Mouse (Mus musculus): ENCODE results near the gene Med22. TPM values are rescaled to one million over a fixed set of nuclear protein-coding genes. Genes with fewer than 3 reads are reported as not detected.

Med22 gene
- polyA plus RNA-seq, 1 experiment from 2014 or later: 109 TPM

- Histone ChIP-seq H3K4me2 (ENCODE audit: low read depth, low read length) (peak overlapping the region; percentile 100), H3K9ac (replicated peaks; ENCODE audit: low read depth, low read length) (peak overlapping the region; percentile 90), H3K4me3 (ENCODE audit: low read depth, low read length) (peak overlapping the region; percentile 82), H3K27me3 (ENCODE audit: control insufficient read depth, insufficient read depth, low read length) (no peaks in the 10 kb centered on the region), H3K9me3 (ENCODE audit: control insufficient read depth, low read length) (no peaks in the 10 kb centered on the region), H3K36me3 (ENCODE audit: control insufficient read depth, insufficient read depth, low read length) (peaks cover 44% of the 10 kb centered on the region), H3K4me1 (ENCODE audit: control insufficient read depth, insufficient read depth, low read length) (peaks cover 26% of the 10 kb centered on the region), H3K27ac (ENCODE audit: low read depth, low read length) (peak overlapping the region; percentile 91)
- ATAC-seq (ENCODE audit: low read depth): peak; percentile 48
- WGBS: 1% methylated on average over 37 of the region's 37 CpGs
Measured at GRCm38 (mm10) chr2:26910994-26911765, 703 bp upstream of the Med22 start.

DNA sequence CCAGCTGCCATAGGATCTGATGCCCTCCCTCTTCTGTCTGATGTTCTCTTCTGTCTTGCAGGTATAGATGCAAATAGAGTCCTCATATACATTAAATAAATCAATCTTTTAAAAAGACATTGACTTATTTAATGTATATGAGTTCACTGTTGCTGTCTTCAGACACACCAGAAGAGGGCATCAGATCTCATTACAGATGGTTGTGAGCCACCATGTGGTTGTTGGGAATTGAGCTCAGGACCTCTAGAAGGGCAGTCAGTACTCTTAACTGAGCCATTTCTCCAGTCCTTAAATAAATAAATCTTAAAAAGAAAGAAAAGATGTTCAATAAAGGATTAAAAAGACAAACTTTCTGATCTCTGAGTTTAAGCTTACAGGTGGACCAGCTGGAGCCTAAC lies 1.1 kb downstream of the Med22 start:
- H3K27me3 ChIP-seq (ENCODE audit: control insufficient read depth, insufficient read depth, low read length): no peaks in the 10 kb centered on the region
- peaks cover 49% of the 10 kb centered on the region for H3K36me3 ChIP-seq (ENCODE audit: control insufficient read depth, insufficient read depth, low read length)
- peak overlapping the region; percentile 82 for H3K4me3 ChIP-seq (ENCODE audit: low read depth, low read length)
- H3K9ac ChIP-seq (replicated peaks; ENCODE audit: low read depth, low read length): peak overlapping the region; percentile 90
- H3K9me3 ChIP-seq (ENCODE audit: control insufficient read depth, low read length): no peaks in the 10 kb centered on the region
- H3K27ac ChIP-seq (ENCODE audit: low read depth, low read length): no peak overlapping the region
- no peak for ATAC-seq (ENCODE audit: low read depth)
- H3K4me1 ChIP-seq (ENCODE audit: control insufficient read depth, insufficient read depth, low read length): peaks cover 19% of the 10 kb centered on the region
- peak overlapping the region; percentile 69 for H3K4me2 ChIP-seq (ENCODE audit: low read depth, low read length)

DNA sequence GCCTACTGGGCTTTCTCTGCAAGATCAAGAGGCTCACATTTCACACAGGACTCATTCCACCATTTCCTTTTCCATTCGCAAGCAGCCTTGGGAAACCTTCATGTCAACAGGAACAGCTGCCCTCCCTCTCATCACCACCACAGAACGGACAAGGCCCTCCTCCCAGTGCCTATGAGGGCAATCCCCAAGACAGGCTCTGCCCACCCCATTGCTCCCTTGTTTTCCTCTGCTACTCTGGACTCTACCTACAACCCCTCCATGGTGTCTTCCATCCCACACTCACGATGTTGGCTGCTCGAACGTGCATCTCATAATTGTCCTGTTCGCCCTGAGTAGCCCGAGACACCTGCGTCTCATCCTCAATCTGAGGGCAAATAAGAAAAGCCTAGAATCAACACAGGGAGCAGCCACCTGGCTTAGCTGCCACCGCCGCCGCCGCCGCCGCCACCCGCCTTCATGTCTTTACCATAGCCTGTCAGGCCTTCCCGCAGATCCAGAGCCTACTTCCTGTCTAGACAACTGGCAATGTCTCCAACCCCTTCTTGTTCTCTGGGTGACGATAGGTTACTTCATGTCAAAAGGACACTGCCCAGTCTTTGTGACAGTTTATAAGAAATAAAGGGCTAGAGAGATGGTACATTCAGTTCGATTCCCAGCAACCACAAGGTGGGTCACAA lies 1.6 kb downstream of the Med22 start:
- Histone ChIP-seq H3K4me2 (ENCODE audit: low read depth, low read length) (peak overlapping the region; percentile 69), H3K9ac (replicated peaks; ENCODE audit: low read depth, low read length) (peak overlapping the region; percentile 29; the same call in 1 of the 2 replicates), H3K4me3 (ENCODE audit: low read depth, low read length) (peak overlapping the region; percentile 82; the same call in 1 of the 2 replicates), H3K4me1 (ENCODE audit: control insufficient read depth, insufficient read depth, low read length) (peaks cover 19% of the 10 kb centered on the region), H3K27me3 (ENCODE audit: control insufficient read depth, insufficient read depth, low read length) (no peaks in the 10 kb centered on the region), H3K36me3 (ENCODE audit: control insufficient read depth, insufficient read depth, low read length) (peaks cover 43% of the 10 kb centered on the region), H3K9me3 (ENCODE audit: control insufficient read depth, low read length) (no peaks in the 10 kb centered on the region), H3K27ac (ENCODE audit: low read depth, low read length) (no peak overlapping the region)
- WGBS: 92% methylated on average over 18 of the region's 18 CpGs
- no peak for ATAC-seq (ENCODE audit: low read depth)

GRCm38 (mm10) chr2:26907109-26907508 lies 3.4 kb downstream of the Med22 start:
- Histone ChIP-seq H3K4me2 (ENCODE audit: low read depth, low read length) (no peak overlapping the region), H3K27me3 (ENCODE audit: control insufficient read depth, insufficient read depth, low read length) (no peaks in the 10 kb centered on the region), H3K27ac (ENCODE audit: low read depth, low read length) (no peak overlapping the region), H3K9ac (replicated peaks; ENCODE audit: low read depth, low read length) (no peak overlapping the region), H3K4me1 (ENCODE audit: control insufficient read depth, insufficient read depth, low read length) (peaks cover 20% of the 10 kb centered on the region), H3K9me3 (ENCODE audit: control insufficient read depth, low read length) (no peaks in the 10 kb centered on the region), H3K36me3 (ENCODE audit: control insufficient read depth, insufficient read depth, low read length) (peaks cover 26% of the 10 kb centered on the region), H3K4me3 (ENCODE audit: low read depth, low read length) (no peak overlapping the region)
- ATAC-seq (ENCODE audit: low read depth): no peak
- 66% methylated on average over 4 of the region's 4 CpGs for WGBS

DNA sequence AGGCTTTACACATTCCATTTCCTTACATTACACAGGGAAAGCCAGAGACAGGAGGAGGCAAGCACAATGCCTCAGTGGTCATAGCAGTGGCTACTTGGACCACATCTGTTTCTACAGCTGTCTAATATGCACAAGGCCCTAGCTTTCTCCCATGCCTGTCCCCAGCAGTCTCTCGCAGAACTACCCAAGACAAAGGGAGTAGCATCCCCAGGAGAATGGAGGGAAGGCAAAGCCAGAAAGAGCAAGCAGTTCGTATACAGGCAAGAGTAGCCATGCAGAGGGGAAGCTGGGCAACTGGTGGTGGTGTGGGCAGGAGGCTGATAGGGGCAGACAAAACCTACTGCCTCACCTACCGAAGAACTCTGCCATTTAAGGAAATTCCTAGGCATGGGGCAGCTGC lies 4.0 kb downstream of the Med22 start:
- Histone ChIP-seq H3K27ac (ENCODE audit: low read depth, low read length) (no peak overlapping the region), H3K36me3 (ENCODE audit: control insufficient read depth, insufficient read depth, low read length) (peaks cover 22% of the 10 kb centered on the region), H3K4me3 (ENCODE audit: low read depth, low read length) (no peak overlapping the region), H3K9ac (replicated peaks; ENCODE audit: low read depth, low read length) (no peak overlapping the region), H3K4me1 (ENCODE audit: control insufficient read depth, insufficient read depth, low read length) (peaks cover 21% of the 10 kb centered on the region), H3K9me3 (ENCODE audit: control insufficient read depth, low read length) (no peaks in the 10 kb centered on the region), H3K4me2 (ENCODE audit: low read depth, low read length) (no peak overlapping the region), H3K27me3 (ENCODE audit: control insufficient read depth, insufficient read depth, low read length) (no peaks in the 10 kb centered on the region)
- no peak for ATAC-seq (ENCODE audit: low read depth)
- 94% methylated on average over 3 of the region's 3 CpGs for WGBS

DNA sequence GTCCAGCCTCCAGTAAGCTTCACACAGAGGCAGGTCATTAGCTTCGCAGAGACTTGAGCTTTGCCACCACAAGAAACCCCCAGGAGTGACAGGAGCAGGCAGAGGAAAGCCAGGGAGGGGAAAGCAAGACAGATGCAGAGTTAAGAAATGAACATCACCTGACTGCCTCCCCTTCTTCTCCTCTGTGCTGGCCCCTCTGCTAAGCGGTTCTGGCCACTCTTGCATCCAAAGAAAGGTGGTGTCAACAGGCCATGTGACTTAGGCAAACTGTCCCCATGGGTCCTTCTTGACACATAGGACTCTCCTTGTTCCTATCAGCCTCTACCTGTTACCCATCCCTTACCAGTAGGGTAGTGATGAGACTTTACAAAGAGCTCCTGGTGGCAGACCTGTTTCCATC lies 4.5 kb downstream of the Med22 start:
- no peak overlapping the region for H3K27ac ChIP-seq (ENCODE audit: low read depth, low read length)
- no peak overlapping the region for H3K4me3 ChIP-seq (ENCODE audit: low read depth, low read length)
- no peak for ATAC-seq (ENCODE audit: low read depth)
- WGBS: 100% methylated on average over 2 of the region's 2 CpGs
- no peak overlapping the region for H3K4me2 ChIP-seq (ENCODE audit: low read depth, low read length)
- peaks cover 22% of the 10 kb centered on the region for H3K4me1 ChIP-seq (ENCODE audit: control insufficient read depth, insufficient read depth, low read length)
- H3K9me3 ChIP-seq (ENCODE audit: control insufficient read depth, low read length): no peaks in the 10 kb centered on the region
- H3K9ac ChIP-seq (replicated peaks; ENCODE audit: low read depth, low read length): no peak overlapping the region
- H3K27me3 ChIP-seq (ENCODE audit: control insufficient read depth, insufficient read depth, low read length): no peaks in the 10 kb centered on the region
- peaks cover 22% of the 10 kb centered on the region for H3K36me3 ChIP-seq (ENCODE audit: control insufficient read depth, insufficient read depth, low read length)

DNA sequence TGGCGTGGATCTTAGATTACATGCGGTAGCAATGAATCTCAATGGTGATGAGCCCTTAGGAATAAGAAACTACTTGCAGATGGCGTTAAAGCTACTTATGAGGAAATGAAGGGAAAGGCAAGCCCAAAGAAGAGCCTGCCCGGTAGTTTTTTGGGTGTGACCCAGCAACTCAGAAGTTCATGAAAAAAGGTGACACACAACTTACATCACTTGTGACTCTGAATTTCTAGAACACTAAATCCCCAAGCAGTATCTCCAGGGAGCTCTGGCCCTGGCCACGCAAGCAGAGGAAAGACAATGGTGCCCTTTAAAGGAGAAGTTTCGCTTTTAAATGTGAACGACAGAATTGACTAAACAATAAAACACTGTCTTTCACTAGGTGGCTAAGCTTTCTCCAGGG lies 7.2 kb downstream of the Med22 start:
- Histone ChIP-seq H3K9ac (replicated peaks; ENCODE audit: low read depth, low read length) (peak overlapping the region; percentile 78), H3K4me1 (ENCODE audit: control insufficient read depth, insufficient read depth, low read length) (peaks cover 9% of the 10 kb centered on the region), H3K27ac (ENCODE audit: low read depth, low read length) (peak overlapping the region; percentile 63), H3K9me3 (ENCODE audit: control insufficient read depth, low read length) (no peaks in the 10 kb centered on the region), H3K36me3 (ENCODE audit: control insufficient read depth, insufficient read depth, low read length) (peaks cover 35% of the 10 kb centered on the region), H3K4me2 (ENCODE audit: low read depth, low read length) (peak overlapping the region; percentile 51), H3K27me3 (ENCODE audit: control insufficient read depth, insufficient read depth, low read length) (no peaks in the 10 kb centered on the region), H3K4me3 (ENCODE audit: low read depth, low read length) (peak overlapping the region; percentile 78)
- ATAC-seq (ENCODE audit: low read depth): no peak
- whole genome bisulfite sequencing: 10% methylated on average over 7 of the region's 7 CpGs

DNA sequence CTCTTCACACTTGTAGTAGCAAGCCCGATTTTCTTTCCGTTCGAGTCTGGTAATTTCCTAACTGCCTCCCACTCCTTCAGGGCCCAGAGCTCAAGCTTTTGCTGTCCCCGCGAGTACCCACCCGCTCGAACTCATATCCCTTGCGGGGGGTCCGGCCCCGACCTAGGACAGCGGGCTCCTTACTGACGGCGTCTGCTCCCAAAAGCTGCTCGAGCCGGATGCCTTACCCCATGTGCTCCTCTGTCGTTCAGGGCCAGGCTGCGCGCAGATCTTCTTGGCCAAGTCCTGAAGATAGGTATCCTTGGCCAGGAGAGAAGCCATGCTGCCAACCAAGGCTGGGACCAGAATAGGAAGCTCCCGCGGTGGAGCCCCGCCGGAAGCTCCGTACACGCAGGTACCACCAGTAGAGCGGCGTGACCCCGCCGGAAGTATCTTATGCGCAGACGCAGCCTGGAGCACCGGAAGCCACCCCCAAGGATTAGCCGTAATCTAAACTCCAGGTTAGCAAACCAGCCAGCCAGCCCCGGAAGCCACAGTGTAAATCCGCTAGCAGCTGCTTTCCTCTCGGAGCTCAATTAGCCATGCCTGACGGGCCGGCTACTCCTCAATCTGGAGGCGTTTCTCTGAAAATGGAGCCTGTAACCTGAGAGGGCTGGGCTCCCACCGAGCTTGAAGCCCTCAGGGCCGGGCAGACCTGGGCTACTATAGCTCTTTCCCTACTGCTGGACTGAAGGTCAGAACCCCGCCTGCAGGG lies 7.8 kb downstream of the Med22 start, which contains the start of gene Surf6:
Gene Surf6, minus strand, starts transcription at position 413 of the 754 bp plus-strand sequence.
- under 1% methylated on average over 41 of the region's 41 CpGs for WGBS
- peak within 1 kb of the TSS; percentile 78 for H3K4me3 ChIP-seq (ENCODE audit: low read depth, low read length)
- H3K27me3 ChIP-seq (ENCODE audit: control insufficient read depth, insufficient read depth, low read length): no peaks in the 10 kb centered on the region
- H3K9ac ChIP-seq (replicated peaks; ENCODE audit: low read depth, low read length): peak within 1 kb of the TSS; percentile 78
- H3K9me3 ChIP-seq (ENCODE audit: control insufficient read depth, low read length): no peaks in the 10 kb centered on the region
- peak; percentile 96 for ATAC-seq (ENCODE audit: low read depth)
- peaks cover 9% of the 10 kb centered on the region for H3K4me1 ChIP-seq (ENCODE audit: control insufficient read depth, insufficient read depth, low read length)
- peak within 1 kb of the TSS; percentile 63 for H3K27ac ChIP-seq (ENCODE audit: low read depth, low read length)
- H3K4me2 ChIP-seq (ENCODE audit: low read depth, low read length): peak within 1 kb of the TSS; percentile 51
- H3K36me3 ChIP-seq (ENCODE audit: control insufficient read depth, insufficient read depth, low read length): peaks cover 39% of the 10 kb centered on the region

Measured in neural tube, embryonic 14.5 days (tissue).